Mouse (Mus musculus) kidney, postnatal 0 days (tissue): Measurements from ENCODE around the gene Map2k3. TPM values are rescaled to one million over a fixed set of nuclear protein-coding genes. Genes with fewer than 3 reads are reported as not detected.

Experiments used
- ATAC-seq: fragments of 200-750 bp; cut with Nextera tagmentation; replicated peaks from 2 replicates; pipeline ENCODE4 v1.8.0; 2017; ENCODE audit warnings: low read depth, moderate number of reproducible peaks, moderate TSS enrichment, moderate library complexity; ENCODE audit not compliant: low FRiP score
- DNase-seq: peaks from one replicate; pipeline ENCODE4 v3.0.0-alpha.2; 2016; ENCODE audit warnings: low spot score
- H3K27ac ChIP-seq: fragments of 300-500 bp; sonication (generic); 2 replicates; pipeline ENCODE4 v1.5.1; 2014; ENCODE audit warnings: mild to moderate bottlenecking
- H3K27me3 ChIP-seq: fragments of 300-500 bp; sonication (generic); 2 replicates; pipeline ENCODE4 v1.6.1; 2014; ENCODE audit warnings: low read length, mixed read lengths; ENCODE audit not compliant: insufficient read depth
- H3K36me3 ChIP-seq: fragments of 300-500 bp; sonication (generic); 2 replicates; pipeline ENCODE4 v1.6.1; 2014; ENCODE audit warnings: low read length, mixed read lengths; ENCODE audit not compliant: insufficient read depth
- H3K4me1 ChIP-seq: fragments of 300-500 bp; sonication (generic); replicated peaks from 2 replicates; pipeline ENCODE4 v1.6.1; 2014; ENCODE audit warnings: antibody characterized with exemption, low read length, mixed read lengths; ENCODE audit not compliant: insufficient read depth
- H3K4me2 ChIP-seq: fragments of 300-500 bp; sonication (generic); 2 replicates; pipeline ENCODE4 v1.6.1; 2014; ENCODE audit warnings: mild to moderate bottlenecking, low read length, moderate library complexity, mixed read lengths
- H3K4me3 ChIP-seq: fragments of 300-500 bp; sonication (generic); replicated peaks from 2 replicates; pipeline ENCODE4 v1.5.1; 2014; ENCODE audit warnings: low read depth, low read length
- H3K9ac ChIP-seq: fragments of 300-500 bp; sonication (generic); 2 replicates; pipeline ENCODE4 v1.6.1; 2014; ENCODE audit warnings: low read depth, low read length
- H3K9me3 ChIP-seq: fragments of 300-500 bp; sonication (generic); replicated peaks from 2 replicates; pipeline ENCODE4 v1.6.1; 2016; ENCODE audit warnings: low read length, inconsistent platforms, mixed read lengths
- CTCF ChIP-seq: IDR thresholded peaks from 2 replicates; pipeline ENCODE4 v1.5.1; 2016; ENCODE audit warnings: antibody characterized with exemption, low read depth, mild to moderate bottlenecking, moderate library complexity
- WGBS: fragments of 180-500 bp; shearing (Covaris S2); extraction: QIAGEN DNeasy Blood & Tissue Kit; methylation state at CpG from one replicate; pipeline ENCODE4 v1.1.7; 2014; 5-methylcytosine and 5-hydroxymethylcytosine counted together
- polyA plus RNA-seq: library from polyadenylated mRNA; unstranded; fragments of >200 nt; fragmentation: Nextera tagmentation; extraction: Ambion mirVana; gene quantifications from 2 replicates; pipeline ENCODE4 v1.2.1, GENCODE M21; 2015

The Map2k3 gene
- polyA plus RNA-seq, 1 experiment from 2014 or later: 83.5 TPM

GRCm38 (mm10) chr11:60976234-60976633, 44.4 kb downstream of the Map2k3 start:
- Histone ChIP-seq H3K27me3 (no peaks in the 10 kb centered on the region), H3K4me1 (no peaks in the 10 kb centered on the region), H3K36me3 (no peaks in the 10 kb centered on the region), H3K9ac (no peak overlapping the region), H3K27ac (no peak overlapping the region), H3K4me3 (no peak overlapping the region), H3K4me2 (no peak overlapping the region), H3K9me3 (no peaks in the 10 kb centered on the region)
- no peak for TF ChIP-seq CTCF
- WGBS: 88% methylated on average over 2 of the region's 2 CpGs
- ATAC-seq: no peak
- no peak for DNase-seq

- Histone ChIP-seq H3K9me3 (no peaks in the 10 kb centered on the region), H3K9ac (no peak overlapping the region), H3K27me3 (no peaks in the 10 kb centered on the region), H3K4me3 (no peak overlapping the region), H3K27ac (no peak overlapping the region), H3K36me3 (no peaks in the 10 kb centered on the region), H3K4me2 (no peak overlapping the region), H3K4me1 (no peaks in the 10 kb centered on the region)
- peak; percentile 52 for TF ChIP-seq CTCF
- ATAC-seq: no peak
- DNase-seq: peak; percentile 52
- WGBS: 14% methylated on average over 8 of the region's 8 CpGs
Observed at GRCm38 (mm10) chr11:60976742-60977141, 44.9 kb downstream of the Map2k3 start.

GRCm38 (mm10) chr11:60977153-60977552, 45.3 kb downstream of the Map2k3 start:
- ATAC-seq: peak; percentile 21; the same call in 1 of the 2 replicates
- no peak overlapping the region for H3K9ac ChIP-seq
- H3K4me1 ChIP-seq: no peaks in the 10 kb centered on the region
- no peaks in the 10 kb centered on the region for H3K9me3 ChIP-seq
- H3K27me3 ChIP-seq: no peaks in the 10 kb centered on the region
- H3K4me3 ChIP-seq: no peak overlapping the region
- TF ChIP-seq CTCF: no peak
- DNase-seq: no peak
- WGBS: 45% methylated on average over 3 of the region's 3 CpGs
- H3K27ac ChIP-seq: no peak overlapping the region
- no peaks in the 10 kb centered on the region for H3K36me3 ChIP-seq
- no peak overlapping the region for H3K4me2 ChIP-seq

- H3K36me3 ChIP-seq: no peaks in the 10 kb centered on the region
- H3K4me3 ChIP-seq: no peak overlapping the region
- no peak overlapping the region for H3K4me2 ChIP-seq
- no peaks in the 10 kb centered on the region for H3K4me1 ChIP-seq
- 52% methylated on average over 2 of the region's 2 CpGs for WGBS
- no peak for TF ChIP-seq CTCF
- no peak overlapping the region for H3K27ac ChIP-seq
- ATAC-seq (no peak), DNase-seq (no peak)
- no peaks in the 10 kb centered on the region for H3K27me3 ChIP-seq
- H3K9me3 ChIP-seq: no peaks in the 10 kb centered on the region
- no peak overlapping the region for H3K9ac ChIP-seq
Observed at GRCm38 (mm10) chr11:60978658-60979057, 46.8 kb downstream of the Map2k3 start.

- Histone ChIP-seq H3K4me2 (no peak overlapping the region), H3K27ac (no peak overlapping the region), H3K36me3 (no peaks in the 10 kb centered on the region), H3K4me1 (no peaks in the 10 kb centered on the region), H3K9ac (no peak overlapping the region), H3K27me3 (no peaks in the 10 kb centered on the region), H3K4me3 (no peak overlapping the region), H3K9me3 (no peaks in the 10 kb centered on the region)
- DNase-seq (no peak), ATAC-seq (no peak)
- WGBS: 78% methylated on average over 5 of the region's 5 CpGs
- TF ChIP-seq CTCF: no peak
Observed at GRCm38 (mm10) chr11:60979788-60980187, 48.0 kb downstream of the Map2k3 start.

- Histone ChIP-seq H3K4me2 (no peak overlapping the region), H3K27ac (no peak overlapping the region), H3K27me3 (no peaks in the 10 kb centered on the region), H3K36me3 (no peaks in the 10 kb centered on the region), H3K4me3 (no peak overlapping the region), H3K4me1 (no peaks in the 10 kb centered on the region), H3K9ac (no peak overlapping the region), H3K9me3 (no peaks in the 10 kb centered on the region)
- DNase-seq (no peak), ATAC-seq (no peak)
- no peak for TF ChIP-seq CTCF
- WGBS: 66% methylated on average over 14 of the region's 14 CpGs
Observed at GRCm38 (mm10) chr11:60981693-60982486, 50.1 kb downstream of the Map2k3 start.
